Mouse (Mus musculus): Measurements from ENCODE around the gene Tcf15. TPM values are rescaled to one million over a fixed set of nuclear protein-coding genes. Genes with fewer than 3 reads are reported as not detected.

Gene Tcf15
- polyA plus RNA-seq, 1 experiment, result 2.1 TPM

GRCm38 (mm10) chr2:152132691-152133090 lies 10.7 kb upstream of the Tcf15 start:
- TF ChIP-seq CTCF (IDR thresholded peaks at IDR 0.05; ENCODE audit: control insufficient read depth, insufficient read depth, low read length), result no peak
- TF ChIP-seq POLR2A (IDR thresholded peaks at IDR 0.05; ENCODE audit: borderline replicate concordance, control insufficient read depth, low read depth, low read length), result no peak
- H3K27ac ChIP-seq (ENCODE audit: control insufficient read depth, insufficient read depth, low read depth, low read length, poor library complexity), result no peak overlapping the region
- no peaks in the 10 kb centered on the region for H3K4me1 ChIP-seq (ENCODE audit: control insufficient read depth, insufficient read depth, low read length)
- H3K4me3 ChIP-seq (replicated peaks; ENCODE audit: control insufficient read depth, low read depth, low read length), result no peak overlapping the region
- WGBS, result 75% methylated on average over 8 of the region's 8 CpGs

- WGBS, result 57% methylated on average over 10 of the region's 10 CpGs
- no peak overlapping the region for H3K4me3 ChIP-seq (replicated peaks; ENCODE audit: control insufficient read depth, low read depth, low read length)
- no peak for TF ChIP-seq CTCF (IDR thresholded peaks at IDR 0.05; ENCODE audit: control insufficient read depth, insufficient read depth, low read length)
- no peak for TF ChIP-seq POLR2A (IDR thresholded peaks at IDR 0.05; ENCODE audit: borderline replicate concordance, control insufficient read depth, low read depth, low read length)
Observed at GRCm38 (mm10) chr2:152139191-152139987, 4.0 kb upstream of the Tcf15 start.

GRCm38 (mm10) chr2:152140941-152141340 lies 2.4 kb upstream of the Tcf15 start:
- WGBS, result 79% methylated on average over 11 of the region's 11 CpGs
- no peaks in the 10 kb centered on the region for H3K4me1 ChIP-seq (ENCODE audit: control insufficient read depth, insufficient read depth, low read length)

More at GRCm38 (mm10) chr2:152139191-152139987, 4.0 kb upstream of the Tcf15 start:
- Histone ChIP-seq H3K27ac (ENCODE audit: control insufficient read depth, insufficient read depth, low read depth, low read length, poor library complexity) (no peak overlapping the region), H3K4me1 (ENCODE audit: control insufficient read depth, insufficient read depth, low read length) (no peaks in the 10 kb centered on the region)

GRCm38 (mm10) chr2:152141491-152141890 lies 1.9 kb upstream of the Tcf15 start:
- Histone ChIP-seq H3K27ac (ENCODE audit: control insufficient read depth, insufficient read depth, low read depth, low read length, poor library complexity) (no peak overlapping the region), H3K4me3 (replicated peaks; ENCODE audit: control insufficient read depth, low read depth, low read length) (no peak overlapping the region), H3K4me1 (ENCODE audit: control insufficient read depth, insufficient read depth, low read length) (no peaks in the 10 kb centered on the region)
- WGBS, result 50% methylated on average over 1 of the region's 1 CpGs
- TF ChIP-seq CTCF (IDR thresholded peaks at IDR 0.05; ENCODE audit: control insufficient read depth, insufficient read depth, low read length), result no peak

More at GRCm38 (mm10) chr2:152140941-152141340, 2.4 kb upstream of the Tcf15 start:
- H3K27ac ChIP-seq (ENCODE audit: control insufficient read depth, insufficient read depth, low read depth, low read length, poor library complexity), result no peak overlapping the region
- no peak for TF ChIP-seq CTCF (IDR thresholded peaks at IDR 0.05; ENCODE audit: control insufficient read depth, insufficient read depth, low read length)
- no peak for TF ChIP-seq POLR2A (IDR thresholded peaks at IDR 0.05; ENCODE audit: borderline replicate concordance, control insufficient read depth, low read depth, low read length)
- H3K4me3 ChIP-seq (replicated peaks; ENCODE audit: control insufficient read depth, low read depth, low read length), result no peak overlapping the region

GRCm38 (mm10) chr2:152142046-152142445 lies 1.3 kb upstream of the Tcf15 start:
- no peak overlapping the region for H3K4me3 ChIP-seq (replicated peaks; ENCODE audit: control insufficient read depth, low read depth, low read length)
- WGBS, result 9% methylated on average over 13 of the region's 13 CpGs
- H3K4me1 ChIP-seq (ENCODE audit: control insufficient read depth, insufficient read depth, low read length), result no peaks in the 10 kb centered on the region
- TF ChIP-seq POLR2A (IDR thresholded peaks at IDR 0.05; ENCODE audit: borderline replicate concordance, control insufficient read depth, low read depth, low read length) (no peak), CTCF (IDR thresholded peaks at IDR 0.05; ENCODE audit: control insufficient read depth, insufficient read depth, low read length) (no peak)
- H3K27ac ChIP-seq (ENCODE audit: control insufficient read depth, insufficient read depth, low read depth, low read length, poor library complexity), result no peak overlapping the region

GRCm38 (mm10) chr2:152142571-152142970 lies 790 bp upstream of the Tcf15 start:
- no peak overlapping the region for H3K4me3 ChIP-seq (replicated peaks; ENCODE audit: control insufficient read depth, low read depth, low read length)
- 5% methylated on average over 11 of the region's 11 CpGs for WGBS
- H3K4me1 ChIP-seq (ENCODE audit: control insufficient read depth, insufficient read depth, low read length), result no peaks in the 10 kb centered on the region
- no peak for TF ChIP-seq CTCF (IDR thresholded peaks at IDR 0.05; ENCODE audit: control insufficient read depth, insufficient read depth, low read length)
- TF ChIP-seq POLR2A (IDR thresholded peaks at IDR 0.05; ENCODE audit: borderline replicate concordance, control insufficient read depth, low read depth, low read length), result no peak
- no peak overlapping the region for H3K27ac ChIP-seq (ENCODE audit: control insufficient read depth, insufficient read depth, low read depth, low read length, poor library complexity)

GRCm38 (mm10) chr2:152144158-152144450 lies 743 bp downstream of the Tcf15 start:
- H3K4me1 ChIP-seq (ENCODE audit: control insufficient read depth, insufficient read depth, low read length), result no peaks in the 10 kb centered on the region
- no peak overlapping the region for H3K4me3 ChIP-seq (replicated peaks; ENCODE audit: control insufficient read depth, low read depth, low read length)
- WGBS, result 26% methylated on average over 9 of the region's 9 CpGs
- no peak for TF ChIP-seq POLR2A (IDR thresholded peaks at IDR 0.05; ENCODE audit: borderline replicate concordance, control insufficient read depth, low read depth, low read length)
- no peak overlapping the region for H3K27ac ChIP-seq (ENCODE audit: control insufficient read depth, insufficient read depth, low read depth, low read length, poor library complexity)

GRCm38 (mm10) chr2:152144501-152144900 lies 1.1 kb downstream of the Tcf15 start:
- TF ChIP-seq POLR2A (IDR thresholded peaks at IDR 0.05; ENCODE audit: borderline replicate concordance, control insufficient read depth, low read depth, low read length) (no peak), CTCF (IDR thresholded peaks at IDR 0.05; ENCODE audit: control insufficient read depth, insufficient read depth, low read length) (no peak)
- Histone ChIP-seq H3K4me3 (replicated peaks; ENCODE audit: control insufficient read depth, low read depth, low read length) (no peak overlapping the region), H3K27ac (ENCODE audit: control insufficient read depth, insufficient read depth, low read depth, low read length, poor library complexity) (no peak overlapping the region), H3K4me1 (ENCODE audit: control insufficient read depth, insufficient read depth, low read length) (no peaks in the 10 kb centered on the region)
- 58% methylated on average over 5 of the region's 5 CpGs for WGBS

- no peaks in the 10 kb centered on the region for H3K4me1 ChIP-seq (ENCODE audit: control insufficient read depth, insufficient read depth, low read length)
- no peak for TF ChIP-seq CTCF (IDR thresholded peaks at IDR 0.05; ENCODE audit: control insufficient read depth, insufficient read depth, low read length)
- TF ChIP-seq POLR2A (IDR thresholded peaks at IDR 0.05; ENCODE audit: borderline replicate concordance, control insufficient read depth, low read depth, low read length), result no peak
- 61% methylated on average over 2 of the region's 2 CpGs for WGBS
- no peak overlapping the region for H3K4me3 ChIP-seq (replicated peaks; ENCODE audit: control insufficient read depth, low read depth, low read length)
- H3K27ac ChIP-seq (ENCODE audit: control insufficient read depth, insufficient read depth, low read depth, low read length, poor library complexity), result no peak overlapping the region
Observed at GRCm38 (mm10) chr2:152145711-152146110, 2.4 kb downstream of the Tcf15 start.

All from bone marrow, adult 2 months (tissue).